Mouse (Mus musculus): Measurements from ENCODE around the gene Celf1.
"Not testable (repeated sequence)": the region's sequence is repeated elsewhere in the genome, so short reads cannot be mapped to it uniquely, and the experiment has no call there.

Celf1 gene

DNA sequence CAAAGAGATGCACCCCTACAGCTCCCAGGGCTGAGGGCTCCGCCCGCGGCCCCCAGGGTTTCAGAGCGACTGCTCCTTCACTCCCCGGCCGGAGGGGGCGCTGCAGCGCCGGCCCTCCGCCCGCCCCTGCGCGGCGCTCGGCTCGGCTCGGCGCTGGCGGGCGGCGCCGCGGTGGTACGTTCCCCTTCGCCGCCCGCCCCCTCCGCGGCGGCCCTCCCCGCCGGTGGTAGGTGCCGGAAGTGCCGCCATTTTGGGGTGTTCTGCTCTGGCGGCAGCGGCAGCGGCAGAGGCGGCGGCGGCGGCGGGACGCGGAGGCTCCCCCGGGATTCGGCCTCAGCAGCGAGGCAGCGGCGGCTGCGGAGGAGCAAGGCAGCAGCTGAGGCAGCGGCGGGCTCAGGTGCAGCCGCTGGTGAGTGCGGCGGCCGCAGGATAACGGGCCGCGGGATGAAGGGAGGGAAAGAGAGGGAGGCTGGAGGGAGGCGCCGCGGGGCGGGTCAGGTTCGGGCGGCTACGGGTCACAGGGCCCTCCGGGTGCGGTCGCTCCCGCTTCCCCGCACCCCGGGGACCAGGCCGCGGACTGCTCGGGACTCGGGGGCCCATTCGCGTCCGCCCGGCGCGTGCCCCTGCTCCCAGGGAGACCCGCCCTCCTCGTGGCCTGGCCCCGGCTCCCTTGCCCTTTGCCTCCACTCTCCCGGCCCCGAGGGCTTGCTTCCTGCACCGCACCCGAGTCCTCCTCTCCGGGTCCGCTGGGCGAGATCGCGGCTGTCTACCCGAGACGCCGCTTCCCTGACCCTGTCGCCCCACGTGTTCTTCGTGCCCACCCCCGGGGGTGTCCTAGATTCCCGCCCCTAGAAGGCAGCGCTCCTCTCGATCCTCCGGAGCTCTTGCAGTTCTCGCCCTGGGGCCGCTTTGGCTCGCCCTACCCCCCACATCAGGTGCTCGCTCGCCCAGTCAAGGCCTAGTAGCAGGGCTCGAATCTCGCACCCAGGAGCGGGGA lies at the start of gene Celf1:
Gene Celf1 (plus strand): TSS at position 150 of the 997 bp plus-strand sequence.
- in situ Hi-C loops (cut with MboI; ENCODE audit: low sequenced_read_pairs), result no loop called here

DNA sequence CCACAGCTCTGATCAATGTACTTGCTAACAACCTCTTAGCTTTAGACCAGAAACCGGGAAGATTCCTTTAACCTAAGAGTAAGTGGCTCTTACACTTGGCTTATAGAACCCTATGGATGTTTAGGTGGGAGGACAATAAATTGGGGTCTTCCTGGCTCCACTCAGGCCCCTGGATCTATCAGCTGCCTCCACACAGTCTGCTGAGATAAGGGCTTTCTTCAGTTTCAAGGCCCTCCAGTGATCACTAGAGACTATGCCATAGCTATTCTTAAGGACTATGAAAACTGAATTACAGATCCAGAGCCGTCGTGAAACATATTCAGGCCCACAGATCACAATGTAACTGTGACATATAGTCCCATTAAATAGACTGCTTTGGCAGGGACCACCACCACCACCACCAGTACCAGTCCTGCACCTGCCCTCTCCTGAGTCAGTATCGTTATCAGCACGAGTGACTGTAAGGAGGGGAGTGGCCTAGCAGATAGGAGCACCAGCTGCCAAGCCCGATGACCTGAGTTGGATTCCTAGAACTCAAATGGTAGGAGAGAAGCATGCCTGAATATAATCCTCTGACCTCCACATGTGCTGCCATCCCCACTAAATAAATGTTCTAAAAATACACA lies 46.4 kb upstream of the Celf1 start:
- in situ Hi-C loops (cut with MboI; ENCODE audit: low sequenced_read_pairs), result no loop called here

DNA sequence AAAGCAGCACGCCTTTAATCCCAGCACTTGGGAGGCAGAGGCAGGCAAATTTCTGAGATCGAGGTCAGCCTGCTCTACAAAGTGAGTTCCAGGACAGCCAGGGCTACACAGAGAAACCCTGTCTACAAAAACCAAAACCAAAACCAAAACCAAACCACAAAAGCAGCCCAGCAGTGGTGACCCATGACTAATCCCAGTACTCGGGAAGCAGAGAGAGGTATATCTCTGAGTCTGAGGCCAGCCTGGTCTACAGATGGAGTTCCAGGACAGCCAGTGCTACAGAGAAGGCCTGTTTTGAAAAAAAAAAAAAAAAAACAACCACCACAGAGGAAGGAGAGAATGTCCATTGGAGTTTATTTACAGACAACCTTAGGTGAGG lies 45.9 kb upstream of the Celf1 start:
- in situ Hi-C loops (cut with MboI; ENCODE audit: low sequenced_read_pairs), result not testable (repeated sequence)

DNA sequence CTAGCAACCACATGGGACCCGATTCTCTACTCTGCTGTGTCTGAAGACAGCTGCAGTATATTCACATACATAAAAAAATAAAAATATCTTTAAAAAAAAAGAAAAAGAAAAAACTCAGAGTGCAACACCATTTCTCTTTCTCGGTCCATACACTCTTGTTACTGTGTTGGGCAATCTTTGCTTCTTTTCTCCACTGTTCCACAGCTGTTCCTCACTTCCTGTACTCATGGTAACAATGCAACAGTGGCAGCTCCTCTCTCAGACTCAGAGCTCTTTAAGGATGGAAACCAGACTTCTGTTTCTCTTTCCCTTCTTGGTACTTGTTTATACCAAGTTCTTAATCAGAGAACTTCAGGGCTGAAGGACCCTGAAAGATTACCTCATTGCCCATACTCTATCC lies 36.8 kb upstream of the Celf1 start:
- in situ Hi-C loops (cut with MboI; ENCODE audit: low sequenced_read_pairs), result no loop called here

DNA sequence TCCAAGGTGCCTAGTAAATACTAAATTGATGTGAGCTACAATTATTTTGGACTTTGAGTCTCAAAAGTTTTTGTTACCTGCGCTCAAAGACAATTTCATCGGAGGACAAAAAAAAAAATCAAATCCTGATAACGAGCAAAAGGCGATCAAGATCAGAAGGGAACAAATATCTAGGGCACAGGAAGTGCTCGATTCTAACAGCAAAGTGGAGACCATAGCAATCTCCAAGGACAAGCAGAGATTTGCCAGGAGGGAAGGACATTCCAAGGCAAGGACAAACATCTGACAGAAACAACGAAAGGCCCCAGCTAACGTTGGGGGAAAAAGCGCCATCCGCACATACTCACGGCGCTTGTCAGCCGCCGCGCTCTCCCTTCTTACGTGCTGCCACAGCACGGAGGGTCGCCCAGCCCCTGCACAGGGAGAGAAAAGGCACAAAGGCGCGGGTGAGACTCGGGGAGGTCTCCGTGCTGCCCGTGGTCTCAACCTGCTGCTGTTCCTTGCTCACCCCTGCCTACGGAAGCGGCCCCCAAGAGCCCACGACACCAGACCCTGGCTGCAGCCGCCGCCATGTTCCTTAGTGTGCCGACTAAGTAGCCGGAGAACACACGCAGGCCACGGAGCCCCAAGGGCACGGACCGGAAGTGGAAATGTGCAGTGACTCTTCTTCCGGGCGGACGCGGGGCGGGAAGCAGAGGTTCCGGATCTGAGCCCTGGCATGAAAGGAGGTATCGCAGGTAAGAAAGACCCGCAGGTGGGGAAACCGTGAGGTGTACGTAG lies 35.9 kb upstream of the Celf1 start, which contains the start of the genes Kbtbd4 and Ndufs3:
Gene Kbtbd4 (plus strand): TSS at position 665 of the 780 bp plus-strand sequence.
Gene Ndufs3 (minus strand): TSS at position 752 of the 780 bp plus-strand sequence.
- in situ Hi-C loops (cut with MboI; ENCODE audit: low sequenced_read_pairs), result no loop called here

DNA sequence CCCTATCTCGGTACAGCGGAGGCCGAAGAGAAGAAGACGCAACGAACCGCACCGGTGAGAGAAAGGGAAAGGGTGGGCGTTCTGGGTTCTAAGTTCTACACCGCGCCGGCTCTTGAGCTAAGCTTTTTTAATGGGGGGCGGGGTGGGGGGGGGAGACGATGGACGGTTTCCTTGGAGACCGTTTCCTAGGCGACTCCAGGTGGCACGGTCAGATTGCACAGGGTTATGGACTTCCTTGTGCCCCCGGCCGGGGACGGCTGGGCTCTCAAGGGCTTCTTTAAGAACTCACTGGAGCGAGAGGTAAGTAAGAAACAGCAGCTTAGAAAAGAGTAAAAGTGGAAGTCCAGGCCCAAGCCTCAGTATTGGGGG lies 35.3 kb upstream of the Celf1 start:
- in situ Hi-C loops (cut with MboI; ENCODE audit: low sequenced_read_pairs), result no loop called here

DNA sequence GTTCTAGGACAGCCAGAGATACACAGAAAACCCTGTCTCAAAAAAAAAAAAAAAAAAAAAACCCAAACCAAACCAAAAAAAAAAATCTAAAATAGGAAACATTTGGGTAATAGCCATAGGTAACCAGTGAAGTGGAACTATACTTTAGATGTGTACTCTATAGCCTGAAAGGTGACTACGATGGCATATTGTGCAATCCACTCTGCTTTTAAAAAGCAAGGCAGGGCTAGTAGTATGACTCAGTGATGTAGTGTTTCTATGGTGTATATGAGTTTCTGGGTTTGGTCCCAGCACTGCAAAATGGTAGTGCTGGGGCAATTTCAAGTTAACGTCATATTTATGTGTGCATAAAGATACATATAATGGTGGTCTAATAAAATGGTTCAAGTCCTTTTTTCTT lies 33.5 kb upstream of the Celf1 start:
- in situ Hi-C loops (cut with MboI; ENCODE audit: low sequenced_read_pairs), result no loop called here

DNA sequence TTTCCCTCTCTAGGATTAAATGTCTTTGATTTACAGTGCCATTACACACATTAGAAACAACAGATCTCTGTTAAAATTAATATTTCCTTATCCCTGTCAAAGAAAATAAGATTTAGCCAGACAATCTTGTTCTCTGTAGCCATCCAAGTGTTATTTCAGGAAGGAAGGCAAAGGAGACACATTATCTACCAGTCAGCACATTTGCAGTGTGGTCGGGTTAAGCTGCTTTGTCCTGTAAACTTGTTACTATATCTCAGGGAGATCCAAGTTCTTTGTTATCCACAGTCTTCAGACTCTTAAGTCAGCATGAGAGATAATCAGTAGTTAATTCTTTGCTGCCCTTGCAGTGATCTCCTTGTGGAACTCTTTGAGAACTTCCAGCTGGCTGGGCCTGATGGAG lies 29.3 kb upstream of the Celf1 start:
- in situ Hi-C loops (cut with MboI; ENCODE audit: low sequenced_read_pairs), result no loop called here

DNA sequence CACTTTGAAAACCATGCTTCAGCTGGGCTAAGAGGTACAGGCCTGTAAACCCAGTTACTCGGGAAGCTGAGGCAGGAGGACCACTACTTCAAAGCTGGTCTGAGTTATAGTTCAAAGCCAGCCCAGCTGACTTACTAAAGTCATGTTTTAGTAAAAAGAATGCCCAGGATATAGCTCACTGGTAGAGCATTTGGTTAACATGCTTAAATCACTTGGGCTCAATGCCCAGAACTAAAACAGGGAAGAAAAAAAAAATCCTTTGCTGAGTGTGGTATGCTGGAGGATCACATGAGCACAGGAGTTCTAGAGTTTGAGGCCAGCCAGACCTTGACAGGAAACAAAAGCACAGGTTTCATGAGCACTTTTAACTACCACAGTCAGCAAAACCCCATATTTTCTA lies 28.5 kb upstream of the Celf1 start:
- in situ Hi-C loops (cut with MboI; ENCODE audit: low sequenced_read_pairs), result no loop called here

DNA sequence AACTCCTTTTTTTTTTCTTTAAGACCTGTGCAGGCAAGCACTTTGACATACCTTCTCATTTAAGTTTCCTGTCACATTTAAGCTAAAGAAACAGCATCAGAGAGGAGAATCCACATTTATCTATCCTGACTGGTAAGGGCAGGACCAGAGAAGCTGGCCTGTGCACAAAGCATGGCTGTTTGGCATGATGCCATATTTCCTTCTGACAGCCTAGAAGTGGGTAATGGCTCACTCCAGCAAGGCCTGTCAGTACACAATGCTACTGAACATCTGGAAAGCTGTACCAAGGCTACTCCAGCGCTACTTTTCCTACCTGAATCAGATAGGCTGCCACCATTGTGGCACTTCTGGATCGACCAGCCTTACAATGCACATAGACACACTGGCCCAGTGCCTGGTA lies 26.5 kb upstream of the Celf1 start:
- in situ Hi-C loops (cut with MboI; ENCODE audit: low sequenced_read_pairs), result no loop called here

DNA sequence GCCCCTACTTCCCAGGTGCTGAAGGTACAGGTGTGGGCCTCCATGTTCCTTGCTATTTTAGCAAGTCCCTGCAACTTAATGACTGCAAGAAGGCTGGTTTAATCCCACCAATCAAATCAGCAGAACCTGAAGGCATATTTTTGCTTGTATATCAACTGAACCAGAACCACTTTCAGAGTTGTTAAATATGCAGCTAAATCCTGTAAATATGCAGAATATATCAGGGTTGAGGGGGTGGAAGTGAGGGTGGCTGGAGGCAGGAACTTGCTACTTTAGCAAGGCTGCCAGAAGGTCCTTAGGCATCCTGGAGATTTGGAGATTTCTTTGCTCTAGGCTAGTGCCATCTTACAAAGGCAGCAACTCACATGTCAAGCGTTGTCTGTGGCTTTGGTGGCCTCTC lies 24.7 kb upstream of the Celf1 start:
- in situ Hi-C loops (cut with MboI; ENCODE audit: low sequenced_read_pairs), result no loop called here

DNA sequence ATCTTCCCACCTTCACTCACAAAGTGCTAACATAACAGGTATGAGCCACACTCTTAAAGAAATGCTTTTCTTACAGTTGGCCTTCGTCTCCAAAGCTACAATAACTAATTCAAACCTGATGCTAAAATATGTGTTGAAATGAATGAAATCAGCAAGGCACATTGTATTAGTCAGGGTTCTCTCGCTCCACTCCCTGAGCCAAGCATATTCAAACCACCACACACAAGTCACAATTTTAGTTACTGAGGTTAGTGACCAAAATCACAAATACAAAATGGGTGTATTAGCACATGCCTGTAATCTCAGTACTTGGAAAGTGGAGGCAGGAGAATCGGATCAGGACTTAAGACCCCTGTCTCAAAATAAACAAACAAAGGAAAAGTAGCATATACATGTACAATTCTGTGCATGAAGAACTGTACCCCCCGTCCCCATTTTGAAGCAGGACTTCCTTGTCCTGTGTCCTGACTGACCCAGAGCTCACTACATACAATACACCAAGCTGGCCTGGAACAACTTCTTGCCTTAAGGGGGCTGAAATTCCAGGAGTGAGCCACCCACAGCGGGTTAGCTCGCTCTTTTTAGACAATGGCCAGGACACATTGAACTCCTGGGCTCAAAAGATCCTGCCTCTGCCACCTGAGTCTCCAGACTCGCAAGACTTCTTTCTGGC lies 23.5 kb upstream of the Celf1 start:
- in situ Hi-C loops (cut with MboI; ENCODE audit: low sequenced_read_pairs), result no loop called here

DNA sequence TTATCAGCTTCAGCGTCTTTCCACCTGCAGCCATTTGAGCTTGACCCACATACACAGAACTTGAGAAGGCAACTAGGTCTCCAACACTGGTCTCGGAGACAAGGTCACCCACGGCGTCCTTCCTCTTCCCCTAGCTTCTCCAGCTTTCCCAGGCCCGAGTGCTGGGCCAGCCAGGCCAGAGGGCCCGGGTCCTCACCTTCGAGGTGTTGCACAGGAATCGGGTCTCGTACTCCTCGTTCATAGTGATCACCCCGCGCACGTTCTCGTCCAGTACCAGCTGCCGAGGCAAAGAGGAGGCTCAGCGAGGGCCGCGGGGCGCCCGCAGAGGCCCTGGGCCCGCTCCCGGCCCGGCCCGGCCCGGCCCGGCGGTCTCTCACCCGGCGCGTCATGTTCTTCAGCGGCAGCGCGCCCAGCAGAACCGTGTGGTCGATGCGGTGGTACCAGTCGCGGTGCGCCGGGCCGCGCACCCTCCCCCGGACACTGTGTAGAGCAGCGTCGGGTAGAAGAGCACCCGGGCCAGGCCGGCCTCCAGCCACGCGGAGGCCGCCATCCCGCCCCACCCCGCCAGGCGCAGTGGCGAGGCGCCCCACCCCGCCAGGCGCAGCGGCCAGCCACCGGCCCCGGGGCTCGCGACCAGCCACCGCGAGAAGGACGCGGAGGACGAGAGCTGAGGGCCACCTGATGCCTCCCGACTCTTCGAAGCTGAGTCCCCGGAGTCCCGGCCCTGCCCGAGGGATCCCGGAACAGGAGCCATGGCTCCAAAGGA lies 22.8 kb upstream of the Celf1 start:
- in situ Hi-C loops (cut with MboI; ENCODE audit: low sequenced_read_pairs), result no loop called here

DNA sequence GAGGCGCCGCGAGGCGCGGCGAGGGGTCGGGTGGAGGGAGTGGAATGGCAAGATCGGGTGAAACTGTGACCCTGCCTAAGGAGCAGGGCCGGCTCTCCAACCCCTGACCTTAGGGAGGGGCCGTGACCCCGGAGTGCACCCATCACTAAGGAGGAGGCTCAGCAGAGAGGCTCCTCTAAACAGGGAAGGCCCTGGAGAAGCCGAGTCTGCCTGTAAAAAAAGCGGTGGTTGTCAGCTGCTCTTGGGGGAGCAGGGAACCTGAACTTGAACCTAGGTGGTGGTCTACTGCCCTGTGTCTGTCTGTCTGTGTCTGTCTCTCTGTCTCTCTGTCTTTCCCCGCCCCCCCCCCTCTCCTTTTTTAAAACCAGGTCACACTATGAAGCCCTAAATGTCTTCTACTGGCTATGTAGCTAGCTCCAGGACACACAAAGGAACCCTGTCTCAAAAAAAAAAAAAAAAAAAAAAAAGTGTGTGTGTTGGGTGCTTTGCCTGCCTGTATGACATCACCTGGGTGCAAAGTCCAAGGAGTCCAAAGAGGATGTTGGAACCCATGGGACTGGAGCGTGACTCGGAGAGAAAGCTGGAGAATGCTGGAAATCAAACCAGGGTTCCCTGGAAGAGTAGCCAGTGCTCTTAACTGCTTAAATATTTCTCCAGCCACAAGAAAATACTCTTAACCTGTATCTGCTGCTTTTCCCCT lies 22.0 kb upstream of the Celf1 start:
- in situ Hi-C loops (cut with MboI; ENCODE audit: low sequenced_read_pairs), result no loop called here

DNA sequence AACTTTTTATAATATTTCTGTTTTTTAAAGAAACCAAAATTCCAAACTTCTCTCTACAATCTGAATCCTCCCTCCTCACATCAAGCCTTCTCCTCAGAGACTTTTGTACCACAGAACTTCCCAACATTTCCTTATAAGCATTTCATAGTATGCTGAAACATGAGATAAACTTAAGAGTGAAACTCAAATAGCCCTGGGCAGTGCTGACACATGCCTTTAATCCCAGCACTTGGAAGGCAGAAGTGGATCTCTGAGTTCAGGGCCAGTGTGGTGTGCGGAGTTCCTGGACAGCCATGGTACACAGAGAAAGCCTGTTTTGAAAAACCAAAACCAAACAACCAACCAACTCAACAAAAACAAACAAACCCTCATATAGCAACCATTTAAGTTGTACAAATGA lies 19.0 kb upstream of the Celf1 start:
- in situ Hi-C loops (cut with MboI; ENCODE audit: low sequenced_read_pairs), result no loop called here

DNA sequence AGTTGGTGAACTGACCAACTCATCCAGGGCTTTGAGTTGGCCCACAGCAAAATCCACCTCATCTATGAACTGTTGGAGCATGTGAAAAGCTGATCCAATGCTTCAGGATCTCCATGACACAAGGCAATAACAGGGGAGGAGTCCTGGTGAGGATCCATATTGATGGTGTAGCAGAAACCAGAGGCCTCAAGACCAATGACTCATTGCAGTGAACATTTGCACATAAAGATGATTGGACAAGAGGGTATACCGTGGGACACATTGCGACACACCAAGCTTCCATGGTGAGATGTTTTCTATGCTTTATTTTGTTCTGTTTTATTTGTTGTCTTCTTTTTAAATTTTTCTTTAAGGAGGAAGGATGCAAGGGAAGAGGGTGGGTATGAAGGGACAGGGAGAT lies 17.5 kb upstream of the Celf1 start:
- in situ Hi-C loops (cut with MboI; ENCODE audit: low sequenced_read_pairs), result no loop called here

DNA sequence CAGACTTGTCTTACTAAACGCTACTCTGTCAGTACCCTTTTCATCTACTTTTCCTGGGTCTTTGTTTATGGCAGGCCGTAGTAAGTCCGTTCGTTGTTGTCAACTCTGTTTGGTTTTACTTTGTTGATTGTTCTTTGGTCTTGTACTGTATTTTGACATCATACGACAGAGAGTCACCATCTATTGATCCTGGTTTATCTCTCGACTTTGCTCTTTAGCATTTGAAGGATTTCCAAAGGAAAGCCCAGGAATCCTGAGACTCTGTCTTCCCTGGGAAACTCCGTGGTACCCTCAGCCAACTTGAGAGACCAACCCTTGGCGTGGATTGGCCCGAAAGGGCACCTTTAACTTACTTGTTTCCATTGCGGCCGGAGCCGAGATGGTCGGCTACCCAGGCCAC lies 11.6 kb upstream of the Celf1 start:
- in situ Hi-C loops (cut with MboI; ENCODE audit: low sequenced_read_pairs), result no loop called here

DNA sequence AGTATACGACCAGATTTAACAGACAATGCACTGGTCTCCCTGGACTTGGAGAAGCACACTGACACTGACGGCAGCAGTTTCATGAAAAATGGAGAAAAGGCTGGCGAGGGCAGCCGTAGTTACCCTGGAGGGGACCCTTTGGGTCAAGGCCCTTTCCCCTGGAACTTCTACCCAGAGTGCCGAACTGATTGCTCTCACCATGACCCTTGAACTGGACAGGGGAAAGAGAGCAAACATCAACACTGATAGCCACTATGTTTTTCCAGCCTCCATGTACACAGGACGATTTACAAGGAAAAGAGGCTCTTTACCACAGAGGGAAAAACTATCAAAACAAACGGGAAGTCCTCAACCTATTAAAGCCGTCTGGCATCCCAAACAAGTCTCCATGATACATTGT lies 8.4 kb upstream of the Celf1 start:
- in situ Hi-C loops (cut with MboI; ENCODE audit: low sequenced_read_pairs), result no loop called here

DNA sequence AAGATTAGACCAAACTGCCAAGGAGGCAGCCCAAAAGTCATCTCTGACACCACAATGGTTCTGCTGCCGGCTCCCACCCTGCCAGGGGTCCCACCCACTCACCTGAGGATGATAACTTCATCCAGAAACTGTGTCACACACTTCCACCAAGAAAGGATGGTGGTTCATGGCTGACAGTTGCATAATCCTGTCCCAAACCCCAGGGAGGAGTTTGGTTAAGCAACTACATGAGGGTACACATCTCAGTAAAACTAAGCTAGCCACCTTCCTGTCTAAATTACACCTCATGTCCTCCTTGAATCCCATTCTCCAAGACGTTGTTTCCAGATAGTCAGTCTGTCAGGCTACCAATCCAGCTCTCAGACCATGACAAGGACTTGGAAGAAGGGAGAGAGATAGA lies 7.9 kb upstream of the Celf1 start:
- in situ Hi-C loops (cut with MboI; ENCODE audit: low sequenced_read_pairs), result no loop called here

DNA sequence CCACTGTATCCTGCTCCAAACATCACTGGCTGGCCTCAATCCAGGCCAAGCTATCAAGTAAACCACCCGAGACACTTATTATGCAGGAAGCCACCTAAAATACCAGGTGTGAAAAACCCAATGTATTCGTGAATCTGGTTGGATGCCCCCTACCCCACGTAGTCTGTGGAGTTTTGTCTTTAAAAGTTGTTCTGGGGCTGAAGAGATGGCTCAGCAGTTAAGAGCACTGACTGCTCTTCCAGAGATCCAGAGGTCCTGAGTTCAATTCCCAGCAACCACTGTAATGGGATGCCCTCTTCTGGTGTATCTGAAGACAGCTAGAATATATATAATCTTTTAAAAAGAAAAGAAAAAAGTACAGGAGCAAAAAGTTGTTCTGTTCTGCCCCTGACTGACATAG lies 1.8 kb upstream of the Celf1 start:
- in situ Hi-C loops (cut with MboI; ENCODE audit: low sequenced_read_pairs), result no loop called here
